Mouse (Mus musculus): ENCODE measurements around the gene Lmln.

DNA sequence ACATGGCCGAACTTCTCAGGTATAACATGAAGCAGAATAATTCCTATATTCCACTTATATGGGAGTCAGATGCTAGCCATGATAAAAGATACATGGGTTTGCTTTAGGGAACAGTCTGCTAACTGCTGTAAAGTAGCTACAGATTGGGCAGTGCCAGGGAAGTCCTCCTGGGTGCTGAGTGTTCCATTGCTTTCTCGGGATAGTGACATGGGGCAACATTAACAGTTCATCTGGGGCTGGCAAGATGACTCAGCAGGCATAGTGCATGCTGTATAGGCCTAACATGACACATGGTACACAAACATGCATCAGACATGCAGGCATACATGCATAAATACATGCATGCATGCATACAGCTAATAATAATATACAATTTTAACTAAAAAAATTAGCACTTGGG lies 21.7 kb downstream of the Lmln start:
- no peak for TF ChIP-seq CTCF (IDR thresholded peaks at IDR 0.05; ENCODE audit: insufficient read depth, low read depth, low read length)
- no peak for TF ChIP-seq POLR2A (IDR thresholded peaks at IDR 0.05; ENCODE audit: insufficient read depth, low read depth, low read length)

Measured in olfactory bulb, adult 2 months (tissue).